Mouse (Mus musculus) layer of hippocampus, adult 2 months (tissue): Measurements from ENCODE around the gene Npepl1. TPM values are rescaled to one million over a fixed set of nuclear protein-coding genes. Genes with fewer than 3 reads are reported as not detected.
A peak's percentile ranks its signal among the peaks of the same experiment; 100 is the strongest.

Experiments
- DNase-seq, 2 experiments: peaks; one replicate each; pipeline ENCODE4 v3.0.0; 2022; ENCODE audit warnings: low spot score in 2 of 2
- H3K27ac ChIP-seq: fragments of 200-600 bp; 2 replicates; pipeline ENCODE4 v1.8.1; 2022
- H3K4me3 ChIP-seq: fragments of 200-600 bp; 2 replicates; pipeline ENCODE4 v1.8.1; 2022; ENCODE audit warnings: mild to moderate bottlenecking
- CTCF ChIP-seq: fragments of 200-600 bp; conservative IDR thresholded peaks from 2 replicates; pipeline ENCODE4 v1.8.1; 2022; ENCODE audit warnings: antibody characterized with exemption, mild to moderate bottlenecking, moderate library complexity
- long read RNA-seq, 2 experiments: library from polyadenylated mRNA; stranded (forward); transcript quantifications; one replicate each; pipeline ENCODE4 v2.0.0; 2021; ENCODE audit warnings: borderline mapping rate in 2 of 2
- total RNA-seq, 2 experiments: library from RNA; stranded (reverse); gene quantifications; 2 replicates each; pipeline ENCODE4 v1.2.3; 2021

Gene Npepl1
- total RNA-seq: 10 to 100 TPM; 12.3 to 14.2 TPM
- long read RNA-seq, experiment 1, transcript Npepl1-201 (12 exons, 2,467 nt): major isoform, 14 of 20 reads
- long read RNA-seq, experiment 1, partial matches to known transcripts: 3 of 20 reads
- long read RNA-seq, experiment 1, other reads (novel, unspliced or antisense): 3 of 20 reads
- long read RNA-seq, experiment 2, transcript Npepl1-201 (12 exons, 2,467 nt): major isoform, 15 of 28 reads
- long read RNA-seq, experiment 2, partial matches to known transcripts: 3 of 28 reads
- long read RNA-seq, experiment 2, other reads (novel, unspliced or antisense): 10 of 28 reads

DNA sequence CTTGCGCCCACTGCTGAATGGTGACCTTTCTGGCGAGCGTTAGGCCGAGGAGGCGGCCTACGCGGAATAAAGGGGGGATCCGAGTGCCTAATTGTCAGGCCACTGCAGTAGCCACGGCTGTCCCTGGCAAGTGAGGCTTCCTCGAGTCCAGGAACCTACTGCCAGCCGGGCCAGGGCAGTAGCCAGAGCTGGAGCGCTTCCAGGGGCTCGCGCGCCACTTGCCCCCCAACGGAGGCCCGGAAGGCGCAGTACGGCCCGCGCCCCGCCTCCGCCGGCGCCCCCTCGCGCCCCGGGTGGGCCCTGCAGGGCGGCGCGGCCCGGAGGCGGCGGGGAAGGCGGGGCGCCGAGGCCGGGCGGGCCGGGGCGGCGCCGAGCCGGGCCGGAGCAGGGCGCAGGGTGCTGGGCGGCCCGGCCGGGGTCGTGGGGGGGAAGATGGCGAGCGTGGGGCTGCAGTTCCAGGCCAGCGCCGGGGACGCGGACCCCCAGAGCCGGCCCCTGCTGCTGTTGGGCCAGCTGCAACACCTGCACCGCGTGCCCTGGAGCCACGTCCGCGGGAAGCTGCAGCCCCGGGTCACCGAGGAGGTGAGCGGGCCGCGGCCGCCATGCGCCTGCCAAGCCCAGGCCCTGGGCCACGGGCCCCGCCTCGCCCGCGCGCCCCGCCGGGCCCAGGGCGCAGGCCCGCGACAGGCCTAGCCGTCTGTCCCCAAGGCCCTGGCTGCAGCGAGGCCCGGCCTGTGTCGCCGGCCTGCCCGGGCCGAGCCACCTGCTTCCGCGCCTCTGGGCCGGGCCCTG lies at the start of gene Npepl1:
TSS of gene Npepl1 (plus strand) at position 359 of the 792 bp plus-strand sequence.
- Histone ChIP-seq H3K27ac (peak within 1 kb of the TSS; percentile 79), H3K4me3 (peak within 1 kb of the TSS; percentile 52)
- TF ChIP-seq CTCF: peak; percentile 56
- peak; percentile 55 to 60 for DNase-seq

DNA sequence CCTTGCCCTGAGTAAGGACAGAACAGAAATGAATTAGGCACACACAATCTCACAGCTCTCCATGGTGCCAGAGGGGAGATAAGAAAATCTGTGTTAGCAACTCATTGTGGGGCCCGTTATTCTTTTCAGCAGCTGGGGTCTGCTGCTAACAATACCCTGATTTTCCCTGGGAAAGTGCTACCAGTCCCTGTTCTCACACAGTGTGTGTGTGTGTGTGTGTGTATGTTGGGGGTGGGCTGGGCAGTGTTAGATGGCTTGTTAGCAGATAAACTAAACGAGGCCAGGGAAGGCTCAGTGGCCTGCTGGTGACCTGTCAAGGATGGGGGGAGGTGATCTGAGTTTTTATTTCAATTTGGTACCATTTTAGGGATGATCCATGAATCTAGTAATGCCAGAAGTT lies 48.9 kb upstream of the Npepl1 start:
- Histone ChIP-seq H3K27ac (no peak overlapping the region), H3K4me3 (no peak overlapping the region)
- no peak for DNase-seq
- no peak for TF ChIP-seq CTCF

DNA sequence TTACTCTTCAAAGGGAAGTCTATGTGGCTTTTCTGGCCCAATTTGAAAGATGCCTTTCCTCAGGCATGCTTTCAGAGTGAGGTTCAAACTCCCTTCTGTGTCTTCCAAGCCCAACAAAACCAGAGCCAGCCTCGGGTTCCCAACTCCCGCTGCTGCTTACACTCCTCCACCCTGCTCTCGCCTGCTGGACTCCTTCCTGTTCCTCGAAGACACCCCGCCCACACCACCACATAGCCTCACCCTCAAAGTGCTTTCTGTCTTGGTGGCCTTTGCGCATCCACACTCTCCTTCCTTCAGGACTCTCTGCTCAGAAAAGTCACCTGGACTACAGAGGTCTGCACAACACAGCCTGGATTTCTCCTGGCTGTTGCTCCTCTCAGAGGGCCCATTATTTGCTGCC lies 47.1 kb upstream of the Npepl1 start:
- DNase-seq: no peak
- no peak overlapping the region for H3K4me3 ChIP-seq
- TF ChIP-seq CTCF: no peak
- H3K27ac ChIP-seq: no peak overlapping the region

DNA sequence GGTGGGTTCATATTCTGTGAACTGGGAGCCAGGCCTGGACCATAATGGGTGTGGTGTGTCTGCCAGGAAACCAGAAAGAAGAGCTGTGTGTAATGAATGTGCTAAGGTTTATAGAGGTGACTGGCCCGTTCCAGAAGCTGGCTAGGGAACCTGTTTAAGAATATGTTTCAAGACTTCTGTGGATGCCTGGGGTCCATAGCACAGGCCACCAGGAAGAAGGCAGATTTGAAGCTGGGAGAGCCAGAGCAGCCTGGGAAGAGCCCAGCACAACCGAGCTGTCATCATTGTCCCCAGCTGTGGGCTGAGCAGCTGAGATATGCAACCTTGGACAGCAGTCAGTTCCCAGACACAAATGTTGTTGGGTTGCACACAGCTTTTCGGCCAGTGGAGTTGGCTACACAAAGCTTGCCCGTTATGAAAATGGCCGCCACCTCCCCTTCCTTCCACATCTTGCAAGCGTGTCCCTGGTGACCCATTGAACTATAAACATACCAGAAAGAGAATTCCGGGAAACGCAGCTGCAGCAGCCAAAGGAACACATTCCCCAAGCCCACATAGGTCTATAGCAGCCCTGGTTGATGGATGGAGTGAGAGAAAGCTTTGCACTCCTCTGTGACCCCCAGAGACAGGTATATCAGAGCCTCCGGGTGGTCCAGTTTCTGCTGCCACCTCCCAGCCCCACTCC lies 46.5 kb upstream of the Npepl1 start:
- no peak for DNase-seq

DNA sequence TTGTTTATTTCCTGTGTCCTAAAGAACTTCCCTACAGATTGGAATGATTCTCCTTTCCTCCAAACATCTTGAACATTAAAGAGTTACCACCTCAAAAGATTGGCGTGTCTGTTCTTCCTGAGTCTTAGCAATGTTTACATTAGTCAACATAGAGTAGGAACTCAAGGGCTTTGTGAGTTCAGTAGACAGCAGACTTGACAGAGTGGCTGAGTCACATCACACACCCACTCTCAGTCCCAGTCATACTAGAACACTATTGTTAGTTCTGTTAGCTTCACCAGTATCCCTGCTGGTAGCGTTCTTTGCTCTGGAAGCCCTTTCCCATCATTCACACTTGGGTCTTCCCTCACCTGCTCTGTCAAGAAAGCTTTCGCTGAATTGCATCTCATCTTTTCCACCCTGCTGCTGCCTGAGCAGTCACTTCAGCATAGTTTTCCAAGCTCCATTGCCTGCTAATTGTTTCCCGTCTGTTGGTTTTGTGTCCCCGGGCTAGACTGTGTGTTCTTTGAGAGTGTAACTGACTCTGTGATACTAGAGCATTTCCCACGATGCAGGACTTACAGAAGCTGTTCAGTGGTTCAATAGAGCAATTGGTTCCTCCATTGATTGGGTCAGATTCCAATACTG lies 42.2 kb upstream of the Npepl1 start:
- Histone ChIP-seq H3K4me3 (no peak overlapping the region), H3K27ac (no peak overlapping the region)
- no peak for TF ChIP-seq CTCF
- DNase-seq: no peak

More for the DNA sequence above, 46.5 kb upstream of the Npepl1 start:
- no peak for TF ChIP-seq CTCF
- no peak overlapping the region for H3K4me3 ChIP-seq
- no peak overlapping the region for H3K27ac ChIP-seq

DNA sequence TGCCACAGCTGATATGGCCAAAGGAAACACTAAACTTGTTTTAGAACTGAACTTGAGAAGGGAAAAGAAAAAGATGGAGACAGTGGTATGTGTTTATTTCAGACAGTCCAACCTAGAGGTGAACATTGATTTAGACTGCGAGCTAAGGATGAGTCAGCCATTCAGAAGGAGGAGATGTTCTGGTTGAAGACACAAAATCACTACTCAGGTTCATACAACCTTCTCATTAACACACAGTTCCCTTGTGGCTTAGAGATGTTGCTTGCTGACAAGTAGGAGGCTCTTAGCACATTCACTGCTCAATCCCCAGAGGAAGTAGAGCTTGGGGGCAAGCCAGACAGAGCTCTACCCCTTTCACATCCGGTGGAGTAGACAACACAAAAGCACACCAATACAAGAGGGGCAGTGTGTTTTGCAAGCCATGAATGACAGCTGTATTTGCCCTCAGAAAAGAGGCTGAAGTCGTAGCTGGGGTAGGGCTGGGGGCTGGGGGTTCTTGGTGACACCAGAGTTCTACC lies 40.6 kb upstream of the Npepl1 start:
- no peak for DNase-seq
- no peak for TF ChIP-seq CTCF
- Histone ChIP-seq H3K4me3 (no peak overlapping the region), H3K27ac (no peak overlapping the region)

DNA sequence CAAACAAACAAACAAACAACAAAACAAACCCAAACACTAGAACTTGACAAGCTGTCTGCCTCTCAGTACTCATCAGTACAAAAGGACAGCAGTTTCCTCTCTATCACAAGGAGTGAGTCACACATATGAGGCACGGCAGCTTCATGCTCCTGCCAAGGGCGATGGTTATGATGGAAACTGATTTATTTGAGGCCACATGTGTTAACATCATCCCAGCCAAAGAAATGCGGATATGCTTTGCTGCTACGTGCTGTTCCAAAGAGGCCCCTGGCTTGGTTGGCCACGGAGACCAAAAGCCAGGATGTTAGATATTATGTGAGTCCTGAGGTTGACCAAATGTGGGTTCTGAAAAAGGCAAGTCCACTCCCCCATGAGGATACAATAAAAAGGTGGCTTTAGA lies 38.7 kb upstream of the Npepl1 start:
- DNase-seq: no peak
- TF ChIP-seq CTCF: no peak
- Histone ChIP-seq H3K4me3 (no peak overlapping the region), H3K27ac (no peak overlapping the region)

DNA sequence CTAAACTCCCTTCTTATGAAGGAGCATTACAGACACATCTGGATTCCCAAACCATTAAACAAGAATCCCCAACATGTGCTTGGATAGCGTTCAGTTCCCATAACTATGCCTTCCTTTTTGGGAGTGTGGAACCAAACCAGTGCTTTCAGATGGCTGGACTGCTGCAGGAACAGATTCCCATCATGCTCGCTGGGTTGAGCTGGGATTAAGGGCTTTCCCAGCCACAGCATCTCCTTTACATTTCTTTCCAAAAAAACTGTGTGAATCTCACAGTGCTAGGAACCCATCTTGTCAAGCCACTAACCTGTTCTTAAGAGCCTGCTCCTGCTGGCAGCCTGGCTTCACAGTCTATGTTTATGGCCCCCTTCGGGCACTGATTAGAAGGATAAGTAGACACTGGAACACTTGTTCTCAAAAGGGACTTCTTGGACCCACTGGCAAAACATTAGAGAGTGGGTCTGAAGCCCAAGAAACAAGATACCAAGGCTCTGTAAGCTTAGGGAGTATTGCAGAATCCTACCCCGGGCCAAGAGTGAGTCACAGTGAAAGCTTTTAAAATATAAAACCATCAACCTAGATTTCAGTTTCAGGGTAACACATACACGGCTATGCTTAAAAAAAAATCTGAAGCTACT lies 36.9 kb upstream of the Npepl1 start:
- TF ChIP-seq CTCF: no peak
- DNase-seq: no peak
- H3K27ac ChIP-seq: no peak overlapping the region
- H3K4me3 ChIP-seq: no peak overlapping the region

DNA sequence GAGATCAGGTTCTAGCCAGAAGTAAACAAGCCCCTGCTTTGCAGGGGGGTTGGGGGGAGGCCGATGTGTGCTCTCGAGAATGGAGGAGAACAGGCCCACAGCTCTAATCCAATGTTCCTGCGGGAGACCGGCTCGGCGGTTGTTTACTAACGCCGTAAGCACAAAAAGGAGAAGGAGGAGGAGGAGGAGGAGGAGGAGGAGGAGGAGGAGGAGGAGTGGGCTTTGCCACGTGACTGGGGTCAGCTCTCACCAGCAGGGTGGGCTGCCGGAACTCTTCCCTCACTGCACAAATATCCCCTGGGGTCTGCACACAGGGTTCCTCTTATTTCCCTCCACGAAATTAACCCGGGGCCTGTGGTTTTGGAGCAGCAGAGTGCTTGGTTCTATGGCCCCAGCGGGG lies 35.5 kb upstream of the Npepl1 start:
- DNase-seq: no peak
- H3K4me3 ChIP-seq: peak overlapping the region; percentile 78; the same call in 1 of the 2 replicates
- no peak for TF ChIP-seq CTCF
- peak overlapping the region; percentile 94 for H3K27ac ChIP-seq

DNA sequence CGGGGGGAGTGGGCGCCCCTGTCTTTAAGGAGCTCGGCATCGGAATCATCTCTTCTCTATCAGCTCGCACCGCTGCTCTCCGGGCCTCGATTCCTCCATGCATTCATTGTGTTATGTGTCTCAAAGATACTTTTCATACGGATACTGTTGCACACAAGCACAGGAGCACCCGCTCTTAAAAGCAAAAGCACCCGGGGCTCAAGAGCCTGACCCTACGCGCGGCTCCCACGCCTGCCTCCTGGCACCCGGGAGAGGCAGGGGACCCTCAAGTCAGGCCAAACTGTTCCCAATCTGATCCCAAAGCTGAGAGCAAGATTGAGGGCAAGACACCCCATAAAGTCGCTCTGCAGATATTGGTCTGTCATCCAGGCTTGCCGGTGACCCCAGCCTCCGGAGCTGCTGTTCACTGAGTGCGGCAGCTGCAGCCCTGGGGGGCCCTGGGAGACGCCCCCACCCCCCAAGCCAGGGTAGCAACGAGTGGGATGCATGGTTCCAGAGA lies 35.0 kb upstream of the Npepl1 start:
- no peak for DNase-seq
- no peak for TF ChIP-seq CTCF
- peak overlapping the region; percentile 94 for H3K27ac ChIP-seq

DNA sequence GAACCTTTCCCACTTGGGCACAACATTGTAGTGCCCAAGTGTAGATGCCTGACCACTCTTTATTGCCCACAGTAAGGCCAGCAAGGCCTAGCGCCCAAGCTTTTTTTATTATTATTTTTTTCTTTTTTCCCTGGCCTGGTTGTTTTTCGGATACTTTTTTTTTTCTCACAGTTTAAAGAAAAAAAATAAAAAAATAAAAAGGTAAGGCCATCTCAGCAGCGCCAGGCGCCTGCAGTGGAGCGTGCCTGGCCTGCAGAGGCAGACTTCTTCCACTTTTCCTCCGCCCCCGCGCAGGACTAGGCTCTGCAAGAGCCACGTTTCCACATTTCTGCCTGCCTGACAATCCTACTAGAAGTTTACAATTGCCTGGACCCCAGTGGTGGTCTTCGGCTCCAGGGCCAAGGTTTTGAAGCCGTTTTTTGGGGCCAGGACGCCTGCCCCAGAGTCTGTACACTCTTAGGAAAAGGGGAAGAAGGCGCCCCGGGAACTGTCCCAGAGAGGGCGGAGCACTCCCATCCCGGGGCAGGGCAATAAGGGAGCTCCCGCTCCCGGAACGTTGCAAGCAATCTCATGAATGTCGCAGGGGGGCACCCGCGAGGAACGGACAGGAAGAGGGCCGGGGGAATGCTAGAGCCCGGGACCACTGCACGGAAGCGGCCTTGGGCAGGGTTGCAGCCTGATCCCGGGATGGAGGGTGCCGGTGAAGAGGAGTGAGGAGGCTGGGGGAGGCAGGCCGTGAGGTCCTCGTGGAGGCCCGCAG lies 34.3 kb upstream of the Npepl1 start, which contains the start of gene Stx16:
TSS of gene Stx16 (plus strand) at position 636 of the 760 bp plus-strand sequence.
- peak; percentile 67 for TF ChIP-seq CTCF
- DNase-seq: peak; percentile 90 to 94
- peak within 1 kb of the TSS; percentile 94 for H3K27ac ChIP-seq
- peak within 1 kb of the TSS; percentile 78 for H3K4me3 ChIP-seq

More for the DNA sequence above, 35.0 kb upstream of the Npepl1 start:
- H3K4me3 ChIP-seq: peak overlapping the region; percentile 78
